21 mouse cellular contexts compared by ENCODE assay signal in genomic region chr3:26201410-26201809, GRCm38 (mm10).
DNase-seq lines count a peak whose midpoint lies in the region; ATAC-seq and TF ChIP-seq lines count a peak whose summit lies in the region.
"Had no signal": no experiment of that assay in that cellular context is flagged by ENCODE, and none has a peak within 500 bp of the region (broad histone marks: within the 10 kb centered on the region; RNA-seq: fewer than 3 reads in every experiment).

No protein-coding gene starts in this region.

- WGBS in lung, adult 2 months = 31% methylated on average over 1 of the region's 1 CpGs

- ATAC-seq in G1E (ENCODE audit: extremely low read depth, insufficient number of reproducible peaks, low FRiP score, poor library complexity, severe bottlenecking) = peak; percentile 34; the same call in 1 of the 2 replicates
- ATAC-seq in cerebellum, adult (ENCODE audit: insufficient number of reproducible peaks, low FRiP score, low TSS enrichment) = no peak
- ATAC-seq: activated CD4-positive, CD25-positive, alpha-beta regulatory T cell, adult 4 months; CD4-positive, CD25-positive, alpha-beta regulatory T cell, adult 4 months; Patski had no signal

- H3K4me3 ChIP-seq in G1E (ENCODE audit: low read depth, low read length) (no peak overlapping the region), MEL (ENCODE audit: control insufficient read depth in 1 of 2, insufficient read depth in 1 of 2, low read depth in 2 of 2, low read length in 2 of 2) (no peak overlapping the region)
- H3K4me3 ChIP-seq in lung, adult 2 months (replicated peaks; ENCODE audit: extremely low read depth, low read depth, low read length) = no peak overlapping the region

- TF ChIP-seq RAD21 in MEL (IDR thresholded peaks at IDR 0.05; ENCODE audit: low read depth, low read length) = no peak

- H3K9me3 ChIP-seq in G1E (replicated peaks) (no peaks in the 10 kb centered on the region), MEL (replicated peaks; ENCODE audit: insufficient read depth, low read length) (no peaks in the 10 kb centered on the region)

- H3K36me3 ChIP-seq in G1E (replicated peaks) = no peaks in the 10 kb centered on the region
- H3K36me3 ChIP-seq in MEL (ENCODE audit: control insufficient read depth in 1 of 2, insufficient read depth in 2 of 2, low read length in 2 of 2) = peaks cover 0 to 19% of the 10 kb centered on the region in 2 experiments; a peak in 2 of 4 replicates

- H3K27me3 ChIP-seq in G1E (ENCODE audit: insufficient read depth, low read length) (no peaks in the 10 kb centered on the region), MEL (ENCODE audit: control insufficient read depth in 1 of 2, insufficient read depth in 2 of 2, low read length in 2 of 2) (no peaks in the 10 kb centered on the region)
- H3K27me3 ChIP-seq: CH12.LX had no signal

- TF ChIP-seq CTCF in G1E (IDR thresholded peaks at IDR 0.05; ENCODE audit: low read depth, low read length) (no peak), MEL (IDR thresholded peaks at IDR 0.05 in 2 of 3, conservative IDR thresholded peaks at IDR 0.05 in 1 of 3; ENCODE audit: control insufficient read depth in 1 of 3, insufficient read depth in 1 of 3, low read depth in 2 of 3, low read length in 3 of 3, poor library complexity in 1 of 3, severe bottlenecking in 1 of 3) (no peak)
- TF ChIP-seq CTCF in lung, adult 2 months (IDR thresholded peaks at IDR 0.05; ENCODE audit: insufficient read depth, low read length) = no peak

- H3K27ac ChIP-seq in MEL (ENCODE audit: control insufficient read depth, low read depth, low read length) = peak overlapping the region; percentile 54; the same call in 1 of the 2 replicates

- H3K79me2 ChIP-seq in MEL (ENCODE audit: control insufficient read depth, insufficient read depth, low read length, poor library complexity) = no peaks in the 10 kb centered on the region

- no peak for DNase-seq in G1E (ENCODE audit: low spot score)
- peak; percentile 73 for DNase-seq in MEL (ENCODE audit: low read depth, low spot score)
- DNase-seq in lung, adult 2 months = no peak
- DNase-seq: adrenal gland, adult 2 months; adrenal gland, adult 8-10 months; adrenal gland, postnatal 10 days; adrenal gland, postnatal 14 days; adrenal gland, postnatal 25 days; adrenal gland, postnatal 36 days; B cell, adult 2 months; cerebellum, adult 11 months; cerebellum, adult 11-12 months; cerebellum, adult 18-20 months; cerebellum, adult 2 months; cerebellum, adult 8-10 months; cerebellum, adult 9-10 months had no signal

- peak; percentile 95 to 98 for TF ChIP-seq EP300 in MEL (IDR thresholded peaks at IDR 0.05; ENCODE audit: low read depth in 1 of 2, low read length in 2 of 2)

- TF ChIP-seq POLR2A in MEL (IDR thresholded peaks at IDR 0.05; ENCODE audit: control insufficient read depth in 1 of 2, insufficient read depth in 1 of 2, low read depth in 1 of 2, low read length in 2 of 2, poor library complexity in 1 of 2) = no peak
- TF ChIP-seq POLR2A in lung, adult 2 months (IDR thresholded peaks at IDR 0.05; ENCODE audit: borderline replicate concordance, extremely low read depth, low read depth, low read length) = no peak

- H3K9ac ChIP-seq in MEL (ENCODE audit: control insufficient read depth, low read depth, low read length, poor library complexity, severe bottlenecking) = no peak overlapping the region

- H3K4me1 ChIP-seq in G1E (ENCODE audit: insufficient read depth, low read depth, low read length) (peaks cover 25% of the 10 kb centered on the region), MEL (ENCODE audit: control insufficient read depth in 1 of 2, insufficient read depth in 2 of 2, low read length in 2 of 2) (peaks cover 3 to 27% of the 10 kb centered on the region in 2 experiments; a peak in 3 of 4 replicates)
- no peaks in the 10 kb centered on the region for H3K4me1 ChIP-seq in lung, adult 2 months (ENCODE audit: control insufficient read depth, insufficient read depth, low read length)

TF ChIP-seq in MEL, 35 proteins besides CTCF, POLR2A, EP300 and RAD21:
- TF ChIP-seq UBTF (IDR thresholded peaks at IDR 0.05; ENCODE audit: borderline replicate concordance, insufficient read depth, low read depth, low read length) (no peak), ZC3H11A (IDR thresholded peaks at IDR 0.05; ENCODE audit: low read depth, low read length) (no peak), ZKSCAN1 (IDR thresholded peaks at IDR 0.05; ENCODE audit: low read depth, low read length) (no peak), MYB (IDR thresholded peaks at IDR 0.05; ENCODE audit: low read depth, low read length) (peak; percentile 94), E2F4 (IDR thresholded peaks at IDR 0.05; ENCODE audit: borderline replicate concordance, low read depth, low read length) (no peak), BHLHE40 (IDR thresholded peaks at IDR 0.05; ENCODE audit: borderline replicate concordance, low read depth, low read length) (no peak), NRF1 (IDR thresholded peaks at IDR 0.05; ENCODE audit: insufficient read depth, low read depth, low read length, poor library complexity, severe bottlenecking) (no peak), GATA1 (IDR thresholded peaks at IDR 0.05; ENCODE audit: low read depth, low read length) (peak; percentile 94), MAFK (IDR thresholded peaks at IDR 0.05; ENCODE audit: borderline replicate concordance, low read depth, low read length) (peak; percentile 61; the same call in 1 of the 2 replicates), ELF1 (IDR thresholded peaks at IDR 0.05; ENCODE audit: low read depth, low read length) (no peak), MYC (IDR thresholded peaks at IDR 0.05; ENCODE audit: low read depth, low read length) (no peak), TAL1 (IDR thresholded peaks at IDR 0.05; ENCODE audit: low read length) (peak; percentile 44), CHD2 (IDR thresholded peaks at IDR 0.05; ENCODE audit: low read length) (no peak), USF1 (IDR thresholded peaks at IDR 0.05; ENCODE audit: low read depth, low read length) (no peak), SIN3A (IDR thresholded peaks at IDR 0.05; ENCODE audit: low read length) (peak; percentile 76), MEF2A (IDR thresholded peaks at IDR 0.05; ENCODE audit: extremely low read depth, insufficient replicate concordance, low read depth, low read length, poor library complexity, severe bottlenecking) (no peak), ZMIZ1 (IDR thresholded peaks at IDR 0.05; ENCODE audit: low read depth, low read length) (no peak), MAX (IDR thresholded peaks at IDR 0.05; ENCODE audit: low read length) (no peak), POLR2AphosphoS2 (IDR thresholded peaks at IDR 0.05; ENCODE audit: low read length) (no peak), TBP (IDR thresholded peaks at IDR 0.05; ENCODE audit: low read depth, low read length) (0 out of 2 replicates have a peak, but pooled peaks have one; percentile 17), POLR2AphosphoS5 (IDR thresholded peaks at IDR 0.05; ENCODE audit: borderline replicate concordance, low read depth, low read length) (no peak), CHD1 (IDR thresholded peaks at IDR 0.05; ENCODE audit: low read depth, low read length) (no peak), JUND (IDR thresholded peaks at IDR 0.05; ENCODE audit: low read depth, low read length) (no peak), ZNF384 (IDR thresholded peaks at IDR 0.05; ENCODE audit: low read depth, low read length) (peak; percentile 93), KAT2A (conservative IDR thresholded peaks at IDR 0.05; ENCODE audit: low read depth, low read length) (no peak), MAZ (IDR thresholded peaks at IDR 0.05; ENCODE audit: low read depth, low read length) (no peak), USF2 (IDR thresholded peaks at IDR 0.05; ENCODE audit: borderline replicate concordance in 1 of 2, insufficient read depth in 1 of 2, low read depth in 1 of 2, low read length in 2 of 2) (no peak), NELFE (IDR thresholded peaks at IDR 0.05; ENCODE audit: low read depth, low read length) (no peak), RCOR1 (IDR thresholded peaks at IDR 0.05; ENCODE audit: low read depth, low read length) (peak; percentile 94), HCFC1 (IDR thresholded peaks at IDR 0.05; ENCODE audit: low read depth, low read length) (no peak), ETS1 (IDR thresholded peaks at IDR 0.05; ENCODE audit: low read depth, low read length) (peak; percentile 89), TCF12 (IDR thresholded peaks at IDR 0.05; ENCODE audit: low read depth, low read length) (peak; percentile 93), SMC3 (IDR thresholded peaks at IDR 0.05; ENCODE audit: low read depth, low read length) (no peak), GABPA (IDR thresholded peaks at IDR 0.05; ENCODE audit: low read depth, low read length) (no peak), MXI1 (IDR thresholded peaks at IDR 0.05; ENCODE audit: low read depth, low read length) (no peak)
TF ChIP-seq in MEL: peak in this region for 10.
